Mouse (Mus musculus) gastrocnemius, adult 18-20 months (tissue): ENCODE measurements around the gene Mettl23. TPM values are rescaled to one million over a fixed set of nuclear protein-coding genes. Genes with fewer than 3 reads are reported as not detected.
"Not testable (repeated sequence)": the region's sequence is repeated elsewhere in the genome, so short reads cannot be mapped to it uniquely, and the experiment has no call there.

ENCODE experiments used
- DNase-seq: peaks from one replicate; pipeline ENCODE4 v3.0.0; 2021; ENCODE audit warnings: low spot score
- total RNA-seq, 2 experiments: library from RNA; stranded (reverse); gene quantifications; 2 replicates each; pipeline ENCODE4 v1.2.3; 2021

Mettl23 gene
- total RNA-seq, 2 experiments from 2014 or later = 40.1 to 41.4 TPM

- DNase-seq = no peak
Measured at GRCm38 (mm10) chr11:116847187-116848085, 4.4 kb downstream of the Mettl23 start.

GRCm38 (mm10) chr11:116848086-116848876 is 5.2 kb downstream of the Mettl23 start:
- DNase-seq = no peak

- not testable (repeated sequence) for DNase-seq
Measured at GRCm38 (mm10) chr11:116848877-116849178, 5.8 kb downstream of the Mettl23 start.

- no peak for DNase-seq
Measured at GRCm38 (mm10) chr11:116849587-116849986, 6.5 kb downstream of the Mettl23 start.

- DNase-seq = no peak
Measured at GRCm38 (mm10) chr11:116850085-116850484, 7.0 kb downstream of the Mettl23 start.

GRCm38 (mm10) chr11:116850833-116851477 is 7.9 kb downstream of the Mettl23 start:
- no peak for DNase-seq

- DNase-seq = peak; percentile 35
Measured at GRCm38 (mm10) chr11:116851576-116852290, 8.7 kb downstream of the Mettl23 start.

- DNase-seq = peak; percentile 71
Measured at GRCm38 (mm10) chr11:116852291-116852890, 9.3 kb downstream of the Mettl23 start, which contains the start of gene Mfsd11. Gene Mfsd11 (plus strand): TSS chr11:116852440.

GRCm38 (mm10) chr11:116852891-116853511 is 9.9 kb downstream of the Mettl23 start, which contains the start of gene Srsf2:
Gene Srsf2 (minus strand): TSS chr11:116853094.
- peak; percentile 97 for DNase-seq

GRCm38 (mm10) chr11:116853512-116853928 is 10.4 kb downstream of the Mettl23 start:
- DNase-seq = peak; percentile 98

GRCm38 (mm10) chr11:116854279-116854678 is 11.2 kb downstream of the Mettl23 start:
- no peak for DNase-seq

- no peak for DNase-seq
Measured at GRCm38 (mm10) chr11:116857183-116857850, 14.2 kb downstream of the Mettl23 start.

- DNase-seq = no peak
Measured at GRCm38 (mm10) chr11:116864444-116864843, 21.4 kb downstream of the Mettl23 start.

GRCm38 (mm10) chr11:116865945-116866585 is 23.0 kb downstream of the Mettl23 start:
- no peak for DNase-seq

GRCm38 (mm10) chr11:116868129-116868528 is 25.1 kb downstream of the Mettl23 start:
- DNase-seq = peak; percentile 69

- DNase-seq = no peak
Measured at GRCm38 (mm10) chr11:116869223-116869622, 26.1 kb downstream of the Mettl23 start.

GRCm38 (mm10) chr11:116869641-116870040 is 26.6 kb downstream of the Mettl23 start:
- no peak for DNase-seq

GRCm38 (mm10) chr11:116871538-116871937 is 28.5 kb downstream of the Mettl23 start:
- no peak for DNase-seq

- no peak for DNase-seq
Measured at GRCm38 (mm10) chr11:116873987-116874386, 30.9 kb downstream of the Mettl23 start.
